Mouse (Mus musculus): ENCODE results near the gene Ablim1. TPM values are rescaled to one million over a fixed set of nuclear protein-coding genes. Genes with fewer than 3 reads are reported as not detected.

The Ablim1 gene
- polyA plus RNA-seq (2017; shearing (Covaris generic)): 100 to 1,000 TPM; 426 to 574 TPM

DNA sequence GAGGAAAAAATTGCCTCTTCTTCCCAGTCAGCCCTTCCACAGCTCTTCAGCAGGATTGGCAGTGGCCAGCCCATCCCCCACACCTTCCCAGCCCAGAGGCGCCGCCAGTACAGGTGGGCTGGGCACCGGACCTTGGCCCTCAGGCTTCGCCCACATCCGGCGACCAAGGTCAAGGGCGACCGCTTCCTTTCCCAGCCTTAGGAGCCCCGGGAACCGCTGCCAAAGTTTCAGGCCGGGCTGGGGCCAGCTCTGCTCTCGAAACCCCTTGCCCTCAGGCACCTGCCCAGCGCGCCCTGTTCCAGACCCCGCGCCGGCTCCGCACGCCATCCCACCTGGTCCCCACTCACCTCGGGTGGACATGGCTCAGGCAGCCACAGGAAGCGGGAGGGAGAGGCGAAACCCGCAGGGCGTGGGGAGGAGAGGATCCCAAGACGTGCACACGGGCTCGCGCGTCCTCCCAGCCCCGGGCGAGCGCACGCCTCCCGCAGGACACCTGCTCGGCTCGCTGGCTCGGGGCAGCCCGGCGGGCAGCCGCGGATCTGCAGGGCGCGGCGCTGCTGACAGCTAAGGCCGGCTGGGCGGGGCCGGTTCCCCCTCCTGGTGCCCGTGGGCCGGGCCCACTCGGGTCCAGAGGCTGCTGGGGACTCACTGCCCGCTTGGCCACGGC is at the start of gene Ablim1:
Gene Ablim1, minus strand, starts transcription at position 574 of the 667 bp plus-strand sequence.

DNA sequence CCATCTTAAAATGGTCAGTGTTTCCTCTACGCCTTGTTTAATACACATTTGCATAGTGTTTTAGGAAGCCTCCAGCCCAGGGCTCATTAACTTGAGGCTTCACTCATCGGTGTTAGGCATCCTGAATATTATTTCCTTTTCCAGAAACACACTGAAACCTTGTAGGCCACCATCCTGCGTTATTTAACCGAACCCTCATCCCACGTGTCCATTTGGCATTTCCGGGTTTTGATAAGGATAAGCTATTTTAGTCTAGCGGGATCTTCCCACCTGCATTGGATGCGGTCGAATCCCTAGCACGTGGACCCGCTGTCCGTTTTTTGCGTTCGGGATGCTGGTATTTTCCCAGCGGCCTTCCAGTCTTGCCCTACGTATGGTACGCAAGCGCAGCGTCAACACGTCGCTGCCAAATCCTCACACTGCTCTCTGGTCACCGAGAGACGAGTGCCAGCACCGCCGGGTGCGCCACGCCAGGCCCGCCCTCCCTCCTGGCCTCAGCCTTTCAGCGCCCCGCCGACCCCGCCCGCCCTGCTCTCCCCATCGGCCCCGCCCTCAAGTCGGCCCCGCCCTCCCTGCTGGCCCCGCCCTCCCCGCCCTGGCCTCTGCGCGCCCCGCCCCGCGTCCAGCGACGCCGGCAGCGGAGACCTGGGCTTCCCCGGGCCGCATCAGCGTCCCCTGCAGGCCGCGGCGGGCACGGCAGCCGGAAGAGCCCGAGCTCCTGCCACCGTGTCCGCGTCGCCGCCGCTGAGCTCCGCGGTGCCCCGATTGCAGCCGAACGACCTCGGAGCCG is 45.8 kb upstream of the Ablim1 start, which contains the start of gene Fam160b1:
Gene Fam160b1, plus strand, starts transcription at position 340 of the 790 bp plus-strand sequence.

DNA sequence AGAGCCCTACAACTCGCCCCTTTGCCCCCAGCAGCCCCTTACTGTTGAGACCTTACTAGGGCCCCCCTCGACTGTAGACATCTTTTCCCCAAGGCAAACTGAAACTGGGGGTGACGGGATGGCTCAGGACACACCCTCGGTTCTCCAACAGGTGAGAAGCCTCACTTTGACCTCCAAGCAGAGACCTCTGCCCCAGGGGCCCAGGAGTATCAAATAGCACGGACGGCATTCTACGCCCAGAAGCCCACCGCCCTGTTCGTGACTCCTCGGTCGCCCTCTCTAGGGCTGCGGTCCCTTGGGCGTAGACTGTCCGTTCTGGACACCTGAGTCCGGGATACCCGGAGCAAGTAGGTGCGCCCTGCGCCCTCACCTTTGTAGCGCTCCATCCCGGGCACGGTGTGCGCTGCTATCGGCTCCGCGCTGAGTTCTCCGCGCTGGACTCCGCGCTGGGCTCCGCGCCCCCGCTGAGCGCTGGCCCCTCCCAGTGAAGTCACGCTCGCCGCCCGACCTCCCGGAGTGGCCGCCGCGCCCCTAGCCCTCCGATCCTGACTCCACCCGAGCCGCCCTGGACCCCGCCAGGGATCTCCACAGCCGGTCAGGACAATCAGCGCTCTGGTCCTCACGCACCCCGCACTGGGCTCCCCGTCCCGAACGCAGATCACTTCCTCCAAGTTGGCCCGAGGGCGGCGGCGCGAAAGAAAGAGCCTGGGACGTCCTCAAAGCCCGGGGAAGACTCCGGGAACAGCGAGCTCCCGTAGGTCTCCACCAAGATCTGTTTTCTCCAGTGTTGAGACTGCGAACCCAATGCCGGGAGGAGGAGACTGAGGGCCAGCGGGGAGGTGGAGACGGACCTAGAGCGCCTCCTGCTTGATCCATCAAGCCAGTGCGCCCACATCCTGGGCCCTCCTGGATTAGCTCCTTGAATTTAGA is 306.7 kb downstream of the Ablim1 start, which contains the start of gene Afap1l2:
Gene Afap1l2, minus strand, starts transcription at position 448 of the 930 bp plus-strand sequence.

Other genes starting within 250 kb of the Ablim1 start
- 10 to 100 TPM; 24.2 to 30.8 TPM for gene Fam160b1, start 45.8 kb upstream of the Ablim1 start, polyA plus RNA-seq (2017; shearing (Covaris generic))
- 10 to 100 TPM; 10.8 to 16.3 TPM for gene Trub1, start 138.0 kb upstream of the Ablim1 start, polyA plus RNA-seq (2017; shearing (Covaris generic))

Data from inflammation-experienced regulatory T-cells (primary cell).